Mouse (Mus musculus): ENCODE results near the gene Ndel1.

DNA sequence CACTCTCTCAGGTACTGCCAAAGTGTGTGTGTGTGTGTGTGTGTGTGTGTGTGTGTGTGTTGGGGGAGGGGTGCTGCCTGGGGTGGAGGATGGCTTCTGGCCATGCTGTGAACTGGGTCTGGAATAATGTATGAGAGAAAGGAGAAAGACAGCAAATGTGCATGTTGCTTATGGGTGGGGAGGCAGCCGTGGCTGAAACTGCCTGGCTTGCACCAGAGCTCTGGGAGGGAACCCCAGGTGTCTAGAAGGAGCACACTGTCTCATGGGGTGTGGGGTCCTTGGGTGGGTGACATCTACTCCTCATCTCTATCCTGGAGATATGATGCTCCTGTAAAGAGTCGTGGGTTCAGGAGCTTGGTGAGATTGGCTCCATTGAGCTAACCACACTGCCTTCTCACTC lies 17.0 kb upstream of the Ndel1 start:
- TF ChIP-seq CTCF (IDR thresholded peaks at IDR 0.05; ENCODE audit: control insufficient read depth, insufficient read depth, insufficient read length) (no peak), CEBPB (IDR thresholded peaks at IDR 0.05; ENCODE audit: low read depth) (no peak), MYOG (IDR thresholded peaks at IDR 0.05; ENCODE audit: control insufficient read depth, extremely low read depth, insufficient read length) (no peak), USF1 (IDR thresholded peaks at IDR 0.05; ENCODE audit: low read depth) (no peak), FOSL1 (IDR thresholded peaks at IDR 0.05; ENCODE audit: insufficient read depth, low read length, poor library complexity, severe bottlenecking) (no peak), MAX (IDR thresholded peaks at IDR 0.05) (no peak), MYOD1 (IDR thresholded peaks at IDR 0.05; ENCODE audit: control insufficient read depth, insufficient read length, low read depth) (no peak)

All from C2C12 (cell line).